Mouse (Mus musculus) kidney, postnatal 10 days (tissue): Measurements from ENCODE around the gene Cyp2c70.
"Not testable (repeated sequence)": the region's sequence is repeated elsewhere in the genome, so short reads cannot be mapped to it uniquely, and the experiment has no call there.

Source experiments
- DNase-seq: peaks from one replicate; pipeline ENCODE4 v3.0.0; 2021; ENCODE audit warnings: mixed read lengths

The Cyp2c70 gene

GRCm38 (mm10) chr19:40187160-40187559 lies at the start of gene Cyp2c70:
Gene Cyp2c70 (minus strand): TSS chr19:40187333.
- DNase-seq, result no peak

- no peak for DNase-seq
These were observed 45.4 kb upstream of the Cyp2c70 start for GRCm38 (mm10) chr19:40232560-40232959.

- DNase-seq, result no peak
These were observed 44.9 kb upstream of the Cyp2c70 start for GRCm38 (mm10) chr19:40231825-40232541.

GRCm38 (mm10) chr19:40231074-40231738 lies 44.1 kb upstream of the Cyp2c70 start:
- peak; percentile 45 for DNase-seq

GRCm38 (mm10) chr19:40226516-40227151 lies 39.5 kb upstream of the Cyp2c70 start:
- no peak for DNase-seq

GRCm38 (mm10) chr19:40225761-40226110 lies 38.6 kb upstream of the Cyp2c70 start:
- no peak for DNase-seq

- DNase-seq, result peak; percentile 86
These were observed 38.1 kb upstream of the Cyp2c70 start for GRCm38 (mm10) chr19:40225102-40225760.

- not testable (repeated sequence) for DNase-seq
These were observed 35.2 kb upstream of the Cyp2c70 start for GRCm38 (mm10) chr19:40222307-40222706.

- no peak for DNase-seq
These were observed 33.7 kb upstream of the Cyp2c70 start for GRCm38 (mm10) chr19:40220878-40221277.

- not testable (repeated sequence) for DNase-seq
These were observed 15.8 kb upstream of the Cyp2c70 start for GRCm38 (mm10) chr19:40202947-40203346.

- DNase-seq, result no peak
These were observed 3.5 kb upstream of the Cyp2c70 start for GRCm38 (mm10) chr19:40190596-40190995.

GRCm38 (mm10) chr19:40183600-40183999 lies 3.5 kb downstream of the Cyp2c70 start:
- no peak for DNase-seq

GRCm38 (mm10) chr19:40178311-40178710 lies 8.8 kb downstream of the Cyp2c70 start:
- no peak for DNase-seq

GRCm38 (mm10) chr19:40168391-40168790 lies 18.7 kb downstream of the Cyp2c70 start:
- peak; percentile 4 for DNase-seq

GRCm38 (mm10) chr19:40126996-40127395 lies 60.1 kb downstream of the Cyp2c70 start:
- not testable (repeated sequence) for DNase-seq

- not testable (repeated sequence) for DNase-seq
These were observed 62.0 kb downstream of the Cyp2c70 start for GRCm38 (mm10) chr19:40125165-40125564.

- DNase-seq, result not testable (repeated sequence)
These were observed 67.5 kb downstream of the Cyp2c70 start for GRCm38 (mm10) chr19:40119624-40120023.
